Mouse (Mus musculus): Measurements from ENCODE around the gene Rplp2.
A peak's percentile ranks its signal among the peaks of the same experiment; 100 is the strongest.

Gene Rplp2

GRCm38 (mm10) chr7:141467230-141468030 lies 20.3 kb downstream of the Rplp2 start, which contains the start of gene Cd151:
Gene Cd151 (plus strand): TSS chr7:141467392.
- peak; percentile 92 for DNase-seq (ENCODE audit: low spot score)

- DNase-seq (ENCODE audit: low spot score) = peak; percentile 41
Measured at GRCm38 (mm10) chr7:141468164-141468521, 21.0 kb downstream of the Rplp2 start.

- DNase-seq (ENCODE audit: low spot score) = peak; percentile 65
Measured at GRCm38 (mm10) chr7:141468522-141469211, 21.5 kb downstream of the Rplp2 start.

GRCm38 (mm10) chr7:141469352-141469751 lies 22.2 kb downstream of the Rplp2 start:
- no peak for DNase-seq (ENCODE audit: low spot score)

- DNase-seq (ENCODE audit: low spot score) = peak; percentile 28
Measured at GRCm38 (mm10) chr7:141469901-141470636, 22.9 kb downstream of the Rplp2 start.

- DNase-seq (ENCODE audit: low spot score) = no peak
Measured at GRCm38 (mm10) chr7:141470637-141470944, 23.4 kb downstream of the Rplp2 start.

GRCm38 (mm10) chr7:141471236-141471635 lies 24.1 kb downstream of the Rplp2 start:
- no peak for DNase-seq (ENCODE audit: low spot score)

- peak; percentile 44 for DNase-seq (ENCODE audit: low spot score)
Measured at GRCm38 (mm10) chr7:141472226-141472625, 25.1 kb downstream of the Rplp2 start.

- DNase-seq (ENCODE audit: low spot score) = no peak
Measured at GRCm38 (mm10) chr7:141472763-141473162, 25.6 kb downstream of the Rplp2 start.

- DNase-seq (ENCODE audit: low spot score) = no peak
Measured at GRCm38 (mm10) chr7:141474160-141474559, 27.0 kb downstream of the Rplp2 start.

GRCm38 (mm10) chr7:141475011-141475804 lies 28.0 kb downstream of the Rplp2 start, which contains the start of the genes Polr2l and Tspan4:
Gene Polr2l (minus strand): TSS chr7:141475132.
Gene Tspan4 (plus strand): TSS chr7:141475240.
- peak; percentile 85 for DNase-seq (ENCODE audit: low spot score)

GRCm38 (mm10) chr7:141475805-141476158 lies 28.6 kb downstream of the Rplp2 start:
- DNase-seq (ENCODE audit: low spot score) = peak; percentile 21

- peak; percentile 82 for DNase-seq (ENCODE audit: low spot score)
Measured at GRCm38 (mm10) chr7:141476226-141476980, 29.2 kb downstream of the Rplp2 start.

GRCm38 (mm10) chr7:141476981-141477370 lies 29.8 kb downstream of the Rplp2 start:
- no peak for DNase-seq (ENCODE audit: low spot score)

GRCm38 (mm10) chr7:141477578-141478269 lies 30.6 kb downstream of the Rplp2 start:
- DNase-seq (ENCODE audit: low spot score) = peak; percentile 21

- DNase-seq (ENCODE audit: low spot score) = peak; percentile 36
Measured at GRCm38 (mm10) chr7:141478270-141478748, 31.1 kb downstream of the Rplp2 start.

GRCm38 (mm10) chr7:141480842-141481497 lies 33.8 kb downstream of the Rplp2 start:
- DNase-seq (ENCODE audit: low spot score) = peak; percentile 53

GRCm38 (mm10) chr7:141481498-141482401 lies 34.6 kb downstream of the Rplp2 start:
- DNase-seq (ENCODE audit: low spot score) = peak; percentile 55

Data from ovary, postnatal 36 days (tissue).